Mouse (Mus musculus) liver, adult 2 months (tissue): Measurements from ENCODE around the gene Rara. TPM values are rescaled to one million over a fixed set of nuclear protein-coding genes. Genes with fewer than 3 reads are reported as not detected.

Source experiments
- DNase-seq: peaks from one replicate; pipeline ENCODE4 v3.0.0-alpha.2; 2011; ENCODE audit warnings: low read depth, low spot score; ENCODE audit errors: extremely low read depth
- H3K27ac ChIP-seq: fragments of 200-500 bp; replicated peaks from 2 replicates; pipeline ENCODE4 v1.5.1; 2012; ENCODE audit warnings: low read depth, mild to moderate bottlenecking, control low read depth, inconsistent platforms, low read length; ENCODE audit not compliant: insufficient read depth
- H3K27me3 ChIP-seq: fragments of 200-500 bp; 2 replicates; pipeline ENCODE4 v1.6.1; 2012; ENCODE audit warnings: mild to moderate bottlenecking, moderate library complexity, low read length, inconsistent platforms; ENCODE audit not compliant: control insufficient read depth, insufficient read depth
- H3K36me3 ChIP-seq: fragments of 200-500 bp; 2 replicates; pipeline ENCODE4 v1.6.1; 2012; ENCODE audit warnings: low read length, inconsistent platforms; ENCODE audit not compliant: control insufficient read depth, insufficient read depth
- H3K4me1 ChIP-seq: fragments of 200-500 bp; 2 replicates; pipeline ENCODE4 v1.6.1; 2011; ENCODE audit warnings: low read length; ENCODE audit not compliant: control insufficient read depth, insufficient read depth
- H3K4me3 ChIP-seq: fragments of 200-500 bp; 2 replicates; pipeline ENCODE4 v1.5.1; 2011; ENCODE audit warnings: low read depth, mild to moderate bottlenecking, control low read depth, low read length, moderate library complexity; ENCODE audit not compliant: insufficient read depth
- H3K79me2 ChIP-seq: fragments of 200-500 bp; 2 replicates; pipeline ENCODE4 v1.6.1; 2012; ENCODE audit warnings: inconsistent platforms, mild to moderate bottlenecking, low read length, moderate library complexity; ENCODE audit not compliant: control insufficient read depth, insufficient read depth
- H3K9ac ChIP-seq: fragments of 200-500 bp; 2 replicates; pipeline ENCODE4 v1.6.1; 2012; ENCODE audit warnings: low read depth, mild to moderate bottlenecking, control low read depth, inconsistent platforms, low read length
- CTCF ChIP-seq: fragments of 200-500 bp; IDR thresholded peaks from 2 replicates; pipeline ENCODE4 v1.5.1; 2011; ENCODE audit warnings: low read depth, low read length, control low read depth
- POLR2A ChIP-seq: fragments of 200-500 bp; IDR thresholded peaks from 2 replicates; pipeline ENCODE4 v1.6.1; 2011; ENCODE audit warnings: low read length, control low read depth; ENCODE audit not compliant: insufficient read depth; ENCODE audit errors: extremely low read depth
- WGBS: fragments of 180-500 bp; shearing (Covaris S2); methylation state at CpG from one replicate; pipeline ENCODE4 v1.1.7; 2018; 5-methylcytosine and 5-hydroxymethylcytosine counted together
- polyA plus RNA-seq: library from polyadenylated mRNA; depleted of rRNA; stranded (reverse); fragments of >200 nt; gene quantifications from 2 replicates; pipeline ENCODE4 v1.2.3, GENCODE M21; 2012
- total RNA-seq: library from RNA; depleted of rRNA; stranded (reverse); fragments of >200 nt; gene quantifications from 2 replicates; pipeline ENCODE4 v1.2.3, GENCODE M21; 2014

The Rara gene
- total and polyA plus RNA-seq, 2 experiments, result 3.7 to 14.1 TPM

- TF ChIP-seq POLR2A, result peak; percentile 45; the same call in 1 of the 2 replicates
- TF ChIP-seq CTCF, result no peak
- Histone ChIP-seq H3K79me2 (peaks cover 3% of the 10 kb centered on the region; the same call in 1 of the 2 replicates), H3K9ac (peak overlapping the region; percentile 82), H3K27ac (peak overlapping the region; percentile 90), H3K4me1 (peaks cover 28% of the 10 kb centered on the region), H3K36me3 (no peaks in the 10 kb centered on the region), H3K27me3 (no peaks in the 10 kb centered on the region), H3K4me3 (peak overlapping the region; percentile 81)
- WGBS, result 1% methylated on average over 49 of the region's 53 CpGs
- peak; percentile 71 for DNase-seq
Observed at GRCm38 (mm10) chr11:98960313-98960906, 32.8 kb downstream of the Rara start.

- peak; percentile 74 for DNase-seq
- peak overlapping the region; percentile 90 for H3K27ac ChIP-seq
- peaks cover 7% of the 10 kb centered on the region; the same call in 1 of the 2 replicates for H3K79me2 ChIP-seq
- peak overlapping the region; percentile 81 for H3K4me3 ChIP-seq
- TF ChIP-seq CTCF (no peak), POLR2A (no peak)
- H3K9ac ChIP-seq, result peak overlapping the region; percentile 82
- no peaks in the 10 kb centered on the region for H3K27me3 ChIP-seq
- under 1% methylated on average over 18 of the region's 18 CpGs for WGBS
- no peaks in the 10 kb centered on the region for H3K36me3 ChIP-seq
- peaks cover 35% of the 10 kb centered on the region for H3K4me1 ChIP-seq
Observed at GRCm38 (mm10) chr11:98961051-98961592, 33.5 kb downstream of the Rara start.

GRCm38 (mm10) chr11:98961766-98962165, 34.1 kb downstream of the Rara start:
- 2% methylated on average over 8 of the region's 8 CpGs for WGBS
- H3K4me1 ChIP-seq, result peaks cover 40% of the 10 kb centered on the region

GRCm38 (mm10) chr11:98962421-98963095, 34.9 kb downstream of the Rara start:
- Histone ChIP-seq H3K36me3 (peaks cover 4% of the 10 kb centered on the region; the same call in 1 of the 2 replicates), H3K79me2 (peaks cover 14% of the 10 kb centered on the region; the same call in 1 of the 2 replicates), H3K4me1 (peaks cover 45% of the 10 kb centered on the region), H3K9ac (peak overlapping the region; percentile 65), H3K27me3 (no peaks in the 10 kb centered on the region), H3K27ac (peak overlapping the region; percentile 90), H3K4me3 (peak overlapping the region; percentile 61)
- 4% methylated on average over 12 of the region's 12 CpGs for WGBS
- no peak for TF ChIP-seq CTCF
- no peak for TF ChIP-seq POLR2A
- DNase-seq, result peak; percentile 80

More at GRCm38 (mm10) chr11:98961766-98962165, 34.1 kb downstream of the Rara start:
- Histone ChIP-seq H3K9ac (peak overlapping the region; percentile 82), H3K36me3 (no peaks in the 10 kb centered on the region), H3K79me2 (peaks cover 9% of the 10 kb centered on the region; the same call in 1 of the 2 replicates), H3K4me3 (peak overlapping the region; percentile 81), H3K27me3 (no peaks in the 10 kb centered on the region), H3K27ac (peak overlapping the region; percentile 90)
- TF ChIP-seq POLR2A, result no peak
- no peak for TF ChIP-seq CTCF
- DNase-seq, result peak; percentile 41

- TF ChIP-seq CTCF, result no peak
- TF ChIP-seq POLR2A, result peak; percentile 34; the same call in 1 of the 2 replicates
- Histone ChIP-seq H3K4me3 (peak overlapping the region; percentile 61), H3K4me1 (peaks cover 43% of the 10 kb centered on the region), H3K27ac (peak overlapping the region; percentile 90), H3K36me3 (peaks cover 6% of the 10 kb centered on the region; the same call in 1 of the 2 replicates), H3K9ac (peak overlapping the region; percentile 65), H3K27me3 (no peaks in the 10 kb centered on the region), H3K79me2 (peaks cover 14% of the 10 kb centered on the region; the same call in 1 of the 2 replicates)
- 1% methylated on average over 32 of the region's 32 CpGs for WGBS
- DNase-seq, result peak; percentile 87
Observed at GRCm38 (mm10) chr11:98963191-98964021, 35.8 kb downstream of the Rara start.
